ENCODE assay signal across 11 mouse cellular contexts in the genomic region with DNA sequence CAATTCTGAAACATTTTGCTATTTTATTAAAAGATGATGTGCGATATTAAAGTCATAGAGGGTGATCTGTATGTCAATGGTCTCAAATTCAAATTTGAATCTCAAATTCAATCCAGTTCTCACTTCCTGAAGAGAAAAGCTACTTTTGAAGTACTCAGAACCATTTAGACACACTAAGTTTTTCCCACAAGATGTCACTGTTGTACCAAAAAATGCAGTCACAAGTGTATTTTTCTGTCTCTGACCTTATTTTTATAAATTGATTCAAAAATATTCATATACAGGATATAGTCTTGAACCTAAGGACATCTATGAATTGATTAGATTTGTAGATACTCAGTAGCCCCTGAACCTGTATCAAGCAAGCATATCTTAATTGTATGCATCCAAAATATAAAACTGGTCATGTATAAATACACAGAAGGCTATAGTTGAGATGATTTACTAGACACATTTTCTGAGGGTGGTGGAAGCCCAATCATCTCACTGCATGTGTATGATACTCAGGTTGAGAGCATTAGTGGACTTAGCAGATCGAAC.
DNase-seq lines count a peak whose midpoint lies in the region; ATAC-seq and TF ChIP-seq lines count a peak whose summit lies in the region.
"Had no signal": no experiment of that assay in that cellular context is flagged by ENCODE, and none has a peak within 500 bp of the region (broad histone marks: within the 10 kb centered on the region; RNA-seq: fewer than 3 reads in every experiment).

No protein-coding gene starts in this region.

- no peak overlapping the region for H3K27ac ChIP-seq in intestine, postnatal 0 days (ENCODE audit: low read depth, low read length)
- no peak overlapping the region for H3K27ac ChIP-seq in intestine, embryonic 16.5 days (ENCODE audit: low read length)
- no peak overlapping the region for H3K27ac ChIP-seq in midbrain, embryonic 13.5 days
- no peak overlapping the region for H3K27ac ChIP-seq in midbrain, embryonic 10.5 days (replicated peaks)
- no peak overlapping the region for H3K27ac ChIP-seq in neural tube, embryonic 14.5 days (ENCODE audit: low read depth, low read length)

- H3K9ac ChIP-seq in intestine, postnatal 0 days (ENCODE audit: low read depth, low read length): no peak overlapping the region
- no peak overlapping the region for H3K9ac ChIP-seq in intestine, embryonic 16.5 days (ENCODE audit: low read depth, low read length)
- H3K9ac ChIP-seq in midbrain, embryonic 13.5 days (replicated peaks): no peak overlapping the region
- H3K9ac ChIP-seq in neural tube, embryonic 14.5 days (replicated peaks; ENCODE audit: low read depth, low read length): no peak overlapping the region

- no peak for ATAC-seq in intestine, postnatal 0 days
- ATAC-seq in intestine, embryonic 16.5 days: no peak
- peak; percentile 24; the same call in 1 of the 2 replicates for ATAC-seq in midbrain, embryonic 13.5 days
- ATAC-seq in neural tube, embryonic 14.5 days (ENCODE audit: low read depth): peak; percentile 16; the same call in 1 of the 2 replicates
- ATAC-seq: inflammation-experienced regulatory T-cells, adult 6 months had no signal

- H3K4me1 ChIP-seq in intestine, postnatal 0 days (replicated peaks; ENCODE audit: control insufficient read depth, insufficient read depth, low read length): no peaks in the 10 kb centered on the region
- H3K4me1 ChIP-seq in intestine, embryonic 16.5 days (ENCODE audit: control insufficient read depth, insufficient read depth, low read length): no peaks in the 10 kb centered on the region
- H3K4me1 ChIP-seq in midbrain, embryonic 13.5 days (replicated peaks): no peaks in the 10 kb centered on the region
- H3K4me1 ChIP-seq in midbrain, embryonic 10.5 days: no peaks in the 10 kb centered on the region
- no peaks in the 10 kb centered on the region for H3K4me1 ChIP-seq in neural tube, embryonic 14.5 days (ENCODE audit: control insufficient read depth, insufficient read depth, low read length)

- no peaks in the 10 kb centered on the region for H3K36me3 ChIP-seq in intestine, postnatal 0 days (ENCODE audit: control insufficient read depth, insufficient read depth)
- H3K36me3 ChIP-seq in intestine, embryonic 16.5 days (ENCODE audit: control insufficient read depth, insufficient read depth, low read length): no peaks in the 10 kb centered on the region
- H3K36me3 ChIP-seq in midbrain, embryonic 13.5 days: no peaks in the 10 kb centered on the region
- H3K36me3 ChIP-seq in midbrain, embryonic 10.5 days: no peaks in the 10 kb centered on the region
- no peaks in the 10 kb centered on the region for H3K36me3 ChIP-seq in neural tube, embryonic 14.5 days (ENCODE audit: control insufficient read depth, insufficient read depth, low read length)

- no peak overlapping the region for H3K4me2 ChIP-seq in intestine, postnatal 0 days (replicated peaks; ENCODE audit: low read depth)
- H3K4me2 ChIP-seq in intestine, embryonic 16.5 days (ENCODE audit: low read depth, low read length): no peak overlapping the region
- H3K4me2 ChIP-seq in midbrain, embryonic 13.5 days (replicated peaks): no peak overlapping the region
- no peak overlapping the region for H3K4me2 ChIP-seq in neural tube, embryonic 14.5 days (ENCODE audit: low read depth, low read length)

- no peaks in the 10 kb centered on the region for H3K27me3 ChIP-seq in intestine, postnatal 0 days (replicated peaks; ENCODE audit: control insufficient read depth, insufficient read depth, low read length)
- H3K27me3 ChIP-seq in intestine, embryonic 16.5 days (replicated peaks; ENCODE audit: control insufficient read depth, insufficient read depth, low read length): no peaks in the 10 kb centered on the region
- H3K27me3 ChIP-seq in midbrain, embryonic 13.5 days: no peaks in the 10 kb centered on the region
- H3K27me3 ChIP-seq in midbrain, embryonic 10.5 days (ENCODE audit: low read depth, poor library complexity, severe bottlenecking): no peaks in the 10 kb centered on the region
- no peaks in the 10 kb centered on the region for H3K27me3 ChIP-seq in neural tube, embryonic 14.5 days (ENCODE audit: control insufficient read depth, insufficient read depth, low read length)

- peak; percentile 53 for TF ChIP-seq CTCF in intestine, postnatal 0 days (IDR thresholded peaks at IDR 0.05; ENCODE audit: low read depth)

- no peak for DNase-seq in midbrain, embryonic 10.5 days (ENCODE audit: low spot score)
- peak; percentile 60 for DNase-seq in brain, adult 2 months (ENCODE audit: low read depth, low spot score)
- no peak for DNase-seq in kidney, adult 8-10 months
- DNase-seq in right cerebral cortex, adult 2 months (ENCODE audit: low spot score in 2 of 2): no peak
- DNase-seq: cerebellum, postnatal 36 days; lung, adult 2 months had no signal

- no peaks in the 10 kb centered on the region for H3K9me3 ChIP-seq in intestine, postnatal 0 days (ENCODE audit: control insufficient read depth)
- no peaks in the 10 kb centered on the region for H3K9me3 ChIP-seq in intestine, embryonic 16.5 days (ENCODE audit: control insufficient read depth, low read length)
- H3K9me3 ChIP-seq in midbrain, embryonic 13.5 days: no peaks in the 10 kb centered on the region
- no peaks in the 10 kb centered on the region for H3K9me3 ChIP-seq in midbrain, embryonic 10.5 days (replicated peaks)
- no peaks in the 10 kb centered on the region for H3K9me3 ChIP-seq in neural tube, embryonic 14.5 days (ENCODE audit: control insufficient read depth, low read length)

- 77% methylated on average over 2 of the region's 2 CpGs for WGBS in intestine, postnatal 0 days
- 73% methylated on average over 2 of the region's 2 CpGs for WGBS in intestine, embryonic 16.5 days
- WGBS in midbrain, embryonic 13.5 days: 78% methylated on average over 2 of the region's 2 CpGs
- WGBS in midbrain, embryonic 10.5 days: 89% methylated on average over 2 of the region's 2 CpGs
- WGBS in neural tube, embryonic 14.5 days: 74% methylated on average over 2 of the region's 2 CpGs

- H3K4me3 ChIP-seq in intestine, postnatal 0 days (ENCODE audit: low read depth, low read length): no peak overlapping the region
- no peak overlapping the region for H3K4me3 ChIP-seq in intestine, embryonic 16.5 days (ENCODE audit: low read length)
- no peak overlapping the region for H3K4me3 ChIP-seq in midbrain, embryonic 13.5 days (replicated peaks)
- no peak overlapping the region for H3K4me3 ChIP-seq in midbrain, embryonic 10.5 days
- H3K4me3 ChIP-seq in neural tube, embryonic 14.5 days (ENCODE audit: low read depth, low read length): no peak overlapping the region

Comparison
In these comparisons a context has a peak if more than half of its experiments do, and no peak if none do; other contexts are left out.
1. ATAC-seq: peak in midbrain, embryonic 13.5 days (single experiment) and neural tube, embryonic 14.5 days (single experiment); none in intestine, postnatal 0 days (single experiment) and intestine, embryonic 16.5 days (single experiment).